Mouse (Mus musculus) C3H10T1/2 (cell line): ENCODE measurements around the gene Hist1h3e. TPM values are rescaled to one million over a fixed set of nuclear protein-coding genes. Genes with fewer than 3 reads are reported as not detected.

Experiments used
- polyA plus RNA-seq, 2 experiments: library from polyadenylated mRNA; unstranded; fragments of >200 nt; fragmentation: generic; extraction: Trizol; gene quantifications; one replicate each; pipeline ENCODE4 v1.2.1; 2012; ENCODE audit warnings: missing spikeins in 2 of 2

Hist1h3e gene
- polyA plus RNA-seq, 2 experiments = 1.8 to 8.3 TPM

Other genes with a start within 250 kb of the Hist1h3e start
- gene Zfp322a, start 193.2 kb downstream of the Hist1h3e start, polyA plus RNA-seq = 1 to 10 TPM in 1 of 2 experiments, under 1 TPM in 1; 0.22 to 1.4 TPM
- 10 to 100 TPM in 1 of 2 experiments, 1 to 10 TPM in 1; 9.5 to 13.6 TPM for gene Abt1, start 138.5 kb downstream of the Hist1h3e start, polyA plus RNA-seq
- not detected for gene Btn1a1, start 96.5 kb downstream of the Hist1h3e start, polyA plus RNA-seq
- under 1 TPM in 1 of 2 experiments, not detected in 1; 0.15 TPM for gene Btn2a2, start 73.5 kb downstream of the Hist1h3e start, polyA plus RNA-seq
- gene Hist1h4h, start 31.3 kb downstream of the Hist1h3e start, polyA plus RNA-seq = 10 to 100 TPM; 21.7 to 26.9 TPM
- gene Hist1h2af, start 28.5 kb downstream of the Hist1h3e start, polyA plus RNA-seq = 10 to 100 TPM; 20.1 to 25.8 TPM
- 10 to 100 TPM in 1 of 2 experiments, 1 to 10 TPM in 1; 4.5 to 20.4 TPM for gene Hist1h3g, start 26.9 kb downstream of the Hist1h3e start, polyA plus RNA-seq
- gene Hist1h2bh, start 19.0 kb downstream of the Hist1h3e start, polyA plus RNA-seq = 1 to 10 TPM; 1.5 to 3.4 TPM
- 1 to 10 TPM in 1 of 2 experiments, under 1 TPM in 1; 0.91 to 3.6 TPM for gene Hist1h3f, start 18.3 kb downstream of the Hist1h3e start, polyA plus RNA-seq
- 10 to 100 TPM in 1 of 2 experiments, 1 to 10 TPM in 1; 6.4 to 30.1 TPM for gene Hist1h4f, start 10.7 kb downstream of the Hist1h3e start, polyA plus RNA-seq
- under 1 TPM; 0.65 to 0.84 TPM for gene Hist1h1d, start 9.1 kb downstream of the Hist1h3e start, polyA plus RNA-seq
- gene Hist1h2ae, start 8.9 kb upstream of the Hist1h3e start, polyA plus RNA-seq = 10 to 100 TPM in 1 of 2 experiments, 1 to 10 TPM in 1; 9.3 to 21.9 TPM
- gene Hist1h2bg, start 9.0 kb upstream of the Hist1h3e start, polyA plus RNA-seq = 10 to 100 TPM in 1 of 2 experiments, 1 to 10 TPM in 1; 7.9 to 12.4 TPM
- 10 to 100 TPM in 1 of 2 experiments, 1 to 10 TPM in 1; 2.2 to 10.3 TPM for gene Hist1h2bf, start 11.8 kb upstream of the Hist1h3e start, polyA plus RNA-seq
- 1 to 10 TPM; 1.1 to 3.1 TPM for gene Hist1h2ad, start 12.0 kb upstream of the Hist1h3e start, polyA plus RNA-seq
- gene Hist1h3d, start 13.4 kb upstream of the Hist1h3e start, polyA plus RNA-seq = 1 to 10 TPM; 2.9 to 3.0 TPM
- gene Hist1h4d, start 19.2 kb upstream of the Hist1h3e start, polyA plus RNA-seq = 10 to 100 TPM in 1 of 2 experiments, 1 to 10 TPM in 1; 3.2 to 10.4 TPM
- 1 to 10 TPM; 1.4 to 2.5 TPM for gene Hist1h2be, start 58.8 kb upstream of the Hist1h3e start, polyA plus RNA-seq
- 1 to 10 TPM; 1.7 to 3.9 TPM for gene Hist1h1e, start 60.2 kb upstream of the Hist1h3e start, polyA plus RNA-seq
- gene Hist1h2ac, start 121.6 kb upstream of the Hist1h3e start, polyA plus RNA-seq = under 1 TPM; 0.98 TPM
- 10 to 100 TPM; 11.8 to 98.9 TPM for gene Hist1h2bc, start 121.8 kb upstream of the Hist1h3e start, polyA plus RNA-seq
- under 1 TPM in 1 of 2 experiments, not detected in 1; 0.27 TPM for gene Hist1h1t, start 133.4 kb upstream of the Hist1h3e start, polyA plus RNA-seq
- 1 to 10 TPM; 1.3 to 3.2 TPM for gene Hist1h4c, start 136.1 kb upstream of the Hist1h3e start, polyA plus RNA-seq
- under 1 TPM; 0.15 to 0.91 TPM for gene Hfe, start 148.5 kb upstream of the Hist1h3e start, polyA plus RNA-seq
- gene Hist1h1c, start 176.4 kb upstream of the Hist1h3e start, polyA plus RNA-seq = 100 to 1,000 TPM in 1 of 2 experiments, 10 to 100 TPM in 1; 12.7 to 138 TPM
- 10 to 100 TPM in 1 of 2 experiments, 1 to 10 TPM in 1; 5.7 to 21.7 TPM for gene Hist1h3c, start 183.2 kb upstream of the Hist1h3e start, polyA plus RNA-seq
- 10 to 100 TPM in 1 of 2 experiments, 1 to 10 TPM in 1; 3.2 to 12.9 TPM for gene Hist1h2bb, start 184.4 kb upstream of the Hist1h3e start, polyA plus RNA-seq
- gene Hist1h2ab, start 188.8 kb upstream of the Hist1h3e start, polyA plus RNA-seq = 10 to 100 TPM in 1 of 2 experiments, 1 to 10 TPM in 1; 4.4 to 13.0 TPM
- 1 to 10 TPM; 2.9 to 8.0 TPM for gene Hist1h3b, start 189.9 kb upstream of the Hist1h3e start, polyA plus RNA-seq
- gene Hist1h4b, start 194.6 kb upstream of the Hist1h3e start, polyA plus RNA-seq = 10 to 100 TPM; 12.9 to 53.5 TPM
- 10 to 100 TPM in 1 of 2 experiments, 1 to 10 TPM in 1; 4.4 to 17.3 TPM for gene Hist1h4a, start 198.9 kb upstream of the Hist1h3e start, polyA plus RNA-seq
- gene Hist1h3a, start 200.0 kb upstream of the Hist1h3e start, polyA plus RNA-seq = 1 to 10 TPM; 3.2 to 8.0 TPM
- gene Hist1h1a, start 201.3 kb upstream of the Hist1h3e start, polyA plus RNA-seq = 1 to 10 TPM in 1 of 2 experiments, under 1 TPM in 1; 0.26 to 1.2 TPM
- gene Trim38, start 207.5 kb upstream of the Hist1h3e start, polyA plus RNA-seq = under 1 TPM in 1 of 2 experiments, not detected in 1; 0.05 TPM
- not detected for gene Slc17a2, start 244.6 kb upstream of the Hist1h3e start, polyA plus RNA-seq